Mouse (Mus musculus) heart, embryonic 14.5 days (tissue): ENCODE data around the gene Pygo2. TPM values are rescaled to one million over a fixed set of nuclear protein-coding genes. Genes with fewer than 3 reads are reported as not detected.
A peak's percentile ranks its signal among the peaks of the same experiment; 100 is the strongest.

ENCODE experiments used
- ATAC-seq: fragments of 200-750 bp; cut with Nextera tagmentation; 2 replicates; pipeline ENCODE4 v1.8.0; 2017; ENCODE audit warnings: low read depth, moderate TSS enrichment; ENCODE audit not compliant: insufficient number of reproducible peaks, insufficient read depth, low FRiP score
- H3K27ac ChIP-seq, 2 experiments: fragments of 200-500 bp in 1 of 2; fragments of 300-500 bp in 1 of 2; sonication (generic) in 1 of 2; replicated peaks in 1 of 2; 2 replicates each; pipeline ENCODE4 v1.5.1; 2012 to 2014; ENCODE audit warnings: low read depth in 2 of 2, low read length in 2 of 2, control low read depth in 1 of 2, mild to moderate bottlenecking in 1 of 2, mixed read lengths in 1 of 2; ENCODE audit not compliant: control insufficient read depth in 1 of 2, insufficient read depth in 1 of 2
- H3K27me3 ChIP-seq: fragments of 300-500 bp; sonication (generic); 2 replicates; pipeline ENCODE4 v1.6.1; 2014; ENCODE audit warnings: mild to moderate bottlenecking, low read length, control low read depth; ENCODE audit not compliant: control insufficient read depth, insufficient read depth
- H3K36me3 ChIP-seq: fragments of 300-500 bp; sonication (generic); 2 replicates; pipeline ENCODE4 v1.6.1; 2014; ENCODE audit warnings: mild to moderate bottlenecking, control low read depth, low read length, mixed read lengths; ENCODE audit not compliant: control insufficient read depth, insufficient read depth
- H3K4me1 ChIP-seq, 2 experiments: fragments of 200-500 bp in 1 of 2; fragments of 300-500 bp in 1 of 2; sonication (generic) in 1 of 2; 2 replicates each; pipeline ENCODE4 v1.6.1; 2012 to 2014; ENCODE audit warnings: low read length in 2 of 2, control low read depth in 1 of 2, mixed read lengths in 1 of 2; ENCODE audit not compliant: control insufficient read depth in 2 of 2, insufficient read depth in 2 of 2
- H3K4me2 ChIP-seq: fragments of 300-500 bp; sonication (generic); 2 replicates; pipeline ENCODE4 v1.6.1; 2014; ENCODE audit warnings: mild to moderate bottlenecking, low read length
- H3K4me3 ChIP-seq, 2 experiments: fragments of 200-500 bp in 1 of 2; fragments of 300-500 bp in 1 of 2; sonication (generic) in 1 of 2; 2 replicates each; pipeline ENCODE4 v1.5.1; 2012 to 2014; ENCODE audit warnings: low read length in 2 of 2, mild to moderate bottlenecking in 2 of 2, control low read depth in 1 of 2, low read depth in 1 of 2, moderate library complexity in 1 of 2; ENCODE audit not compliant: control insufficient read depth in 1 of 2, insufficient read depth in 1 of 2
- H3K9ac ChIP-seq: fragments of 300-500 bp; sonication (generic); 2 replicates; pipeline ENCODE4 v1.6.1; 2014; ENCODE audit warnings: mild to moderate bottlenecking, low read length
- H3K9me3 ChIP-seq: fragments of 300-500 bp; sonication (generic); 2 replicates; pipeline ENCODE4 v1.6.1; 2016; ENCODE audit warnings: low read length, control low read depth; ENCODE audit not compliant: control insufficient read depth
- WGBS: fragments of 180-500 bp; shearing (Covaris S2); extraction: QIAGEN DNeasy Blood & Tissue Kit; methylation state at CpG from one replicate; pipeline ENCODE4 v1.1.7; 2014; 5-methylcytosine and 5-hydroxymethylcytosine counted together
- polyA plus RNA-seq: library from polyadenylated mRNA; unstranded; fragments of >200 nt; fragmentation: Nextera tagmentation; extraction: Ambion mirVana; gene quantifications from 2 replicates; pipeline ENCODE4 v1.2.1, GENCODE M21; 2014

The Pygo2 gene
- polyA plus RNA-seq: 24.3 and 27.8 TPM in 2 replicates

GRCm38 (mm10) chr3:89430171-89431159 lies at the start of gene Pygo2:
Gene Pygo2, plus strand, starts transcription at chr3:89430214.
- WGBS: 2% methylated on average over 64 of the region's 68 CpGs
- H3K4me2 ChIP-seq: peak within 1 kb of the TSS; percentile 83
- peaks cover 57% of the 10 kb centered on the region for H3K36me3 ChIP-seq
- peaks cover 7 to 13% of the 10 kb centered on the region in 2 experiments for H3K4me1 ChIP-seq
- H3K9me3 ChIP-seq: no peaks in the 10 kb centered on the region
- H3K9ac ChIP-seq: peak within 1 kb of the TSS; percentile 95
- peak within 1 kb of the TSS; percentile 75 to 84 for H3K27ac ChIP-seq
- H3K4me3 ChIP-seq: peak within 1 kb of the TSS; percentile 72 to 98
- H3K27me3 ChIP-seq: no peaks in the 10 kb centered on the region
- peak; percentile 97 for ATAC-seq

GRCm38 (mm10) chr3:89380291-89380690 lies 49.7 kb upstream of the Pygo2 start:
- Histone ChIP-seq H3K4me2 (no peak overlapping the region), H3K4me3 (no peak overlapping the region), H3K27me3 (no peaks in the 10 kb centered on the region), H3K27ac (no peak overlapping the region), H3K4me1 (peaks cover 5 to 21% of the 10 kb centered on the region in 2 experiments), H3K9me3 (no peaks in the 10 kb centered on the region), H3K9ac (no peak overlapping the region), H3K36me3 (peaks cover 23% of the 10 kb centered on the region)
- WGBS: 94% methylated on average over 14 of the region's 14 CpGs
- no peak for ATAC-seq

- peaks cover 5 to 21% of the 10 kb centered on the region in 2 experiments for H3K4me1 ChIP-seq
- H3K4me3 ChIP-seq: no peak overlapping the region
- H3K9ac ChIP-seq: no peak overlapping the region
- H3K27ac ChIP-seq: no peak overlapping the region
- WGBS: 90% methylated on average over 18 of the region's 18 CpGs
- no peak for ATAC-seq
- no peaks in the 10 kb centered on the region for H3K27me3 ChIP-seq
- H3K4me2 ChIP-seq: no peak overlapping the region
- no peaks in the 10 kb centered on the region for H3K9me3 ChIP-seq
- peaks cover 23% of the 10 kb centered on the region for H3K36me3 ChIP-seq
These were observed 49.3 kb upstream of the Pygo2 start for GRCm38 (mm10) chr3:89380711-89381110.

GRCm38 (mm10) chr3:89381233-89381632 lies 48.8 kb upstream of the Pygo2 start:
- Histone ChIP-seq H3K27me3 (no peaks in the 10 kb centered on the region), H3K4me2 (no peak overlapping the region), H3K4me1 (peaks cover 5 to 21% of the 10 kb centered on the region in 2 experiments), H3K36me3 (peaks cover 23% of the 10 kb centered on the region), H3K9ac (no peak overlapping the region), H3K9me3 (no peaks in the 10 kb centered on the region), H3K4me3 (no peak overlapping the region), H3K27ac (no peak overlapping the region)
- ATAC-seq: no peak
- 87% methylated on average over 11 of the region's 11 CpGs for WGBS

GRCm38 (mm10) chr3:89382033-89382882 lies 47.8 kb upstream of the Pygo2 start:
- peaks cover 23% of the 10 kb centered on the region for H3K36me3 ChIP-seq
- H3K4me3 ChIP-seq: no peak overlapping the region
- H3K4me2 ChIP-seq: no peak overlapping the region
- no peaks in the 10 kb centered on the region for H3K9me3 ChIP-seq
- H3K27ac ChIP-seq: no peak overlapping the region
- no peak overlapping the region for H3K9ac ChIP-seq
- H3K4me1 ChIP-seq: peaks cover 5 to 21% of the 10 kb centered on the region in 2 experiments
- WGBS: 83% methylated on average over 9 of the region's 9 CpGs
- no peaks in the 10 kb centered on the region for H3K27me3 ChIP-seq
- ATAC-seq: no peak

- Histone ChIP-seq H3K4me2 (no peak overlapping the region), H3K27ac (no peak overlapping the region), H3K4me3 (no peak overlapping the region), H3K9ac (no peak overlapping the region), H3K27me3 (no peaks in the 10 kb centered on the region), H3K36me3 (peaks cover 23% of the 10 kb centered on the region), H3K4me1 (peaks cover 5 to 14% of the 10 kb centered on the region in 2 experiments), H3K9me3 (no peaks in the 10 kb centered on the region)
- WGBS: 79% methylated on average over 5 of the region's 5 CpGs
- ATAC-seq: no peak
These were observed 47.1 kb upstream of the Pygo2 start for GRCm38 (mm10) chr3:89382950-89383349.

- no peak overlapping the region for H3K27ac ChIP-seq
- 88% methylated on average over 5 of the region's 5 CpGs for WGBS
- H3K4me1 ChIP-seq: peaks cover 2 to 9% of the 10 kb centered on the region in 2 experiments; a peak in 3 of 4 replicates
- H3K4me2 ChIP-seq: no peak overlapping the region
- H3K4me3 ChIP-seq: no peak overlapping the region
- peaks cover 23% of the 10 kb centered on the region for H3K36me3 ChIP-seq
- H3K9ac ChIP-seq: no peak overlapping the region
- H3K27me3 ChIP-seq: no peaks in the 10 kb centered on the region
- H3K9me3 ChIP-seq: no peaks in the 10 kb centered on the region
- no peak for ATAC-seq
These were observed 46.3 kb upstream of the Pygo2 start for GRCm38 (mm10) chr3:89383651-89384255.
